Comparison of ENCODE assay signal across 9 mouse cellular contexts in genomic region chr2:23156608-23157081, GRCm38 (mm10). TPM values are rescaled to one million over a fixed set of nuclear protein-coding genes. Genes with fewer than 3 reads are reported as not detected.
DNase-seq lines count a peak whose midpoint lies in the region; ATAC-seq and TF ChIP-seq lines count a peak whose summit lies in the region.
"Had no signal": no experiment of that assay in that cellular context is flagged by ENCODE, and none has a peak within 500 bp of the region (broad histone marks: within the 10 kb centered on the region; RNA-seq: fewer than 3 reads in every experiment).

No protein-coding gene starts in this region.

- H3K27ac ChIP-seq in cerebellum, adult 2 months (ENCODE audit: insufficient read depth, low read length): peak overlapping the region; percentile 46
- peak overlapping the region; percentile 98 for H3K27ac ChIP-seq in thymus, adult 2 months (ENCODE audit: control insufficient read depth, insufficient read depth, low read length)
- peak overlapping the region; percentile 100 for H3K27ac ChIP-seq in liver, embryonic 15.5 days (replicated peaks)

- H3K36me3 ChIP-seq in thymus, adult 2 months (ENCODE audit: control insufficient read depth, insufficient read depth, low read length): no peaks in the 10 kb centered on the region
- H3K36me3 ChIP-seq in liver, embryonic 15.5 days (replicated peaks): peaks cover 8% of the 10 kb centered on the region; the same call in 1 of the 2 replicates

- no peak for TF ChIP-seq POLR2A in cerebellum, adult 2 months (IDR thresholded peaks at IDR 0.05; ENCODE audit: borderline replicate concordance, insufficient read depth, low read length)
- TF ChIP-seq POLR2A in thymus, adult 2 months (IDR thresholded peaks at IDR 0.05; ENCODE audit: control insufficient read depth, extremely low read depth, insufficient read depth, low read length, poor library complexity): no peak; the same call in 1 of the 2 replicates

- DNase-seq in cerebellum, adult 2 months: no peak
- no peak for DNase-seq in cerebellum, adult 11 months
- no peak for DNase-seq in thymus, adult 2 months
- DNase-seq in thymus, postnatal 25 days: no peak
- no peak for DNase-seq in retina, postnatal 1 day
- no peak for DNase-seq in cerebellum, postnatal 25 days
- no peak for DNase-seq in spleen, postnatal 36 days (ENCODE audit: low spot score in 2 of 2)

- peak overlapping the region; percentile 87 for H3K4me2 ChIP-seq in liver, embryonic 15.5 days

- ATAC-seq in liver, embryonic 15.5 days (ENCODE audit: insufficient read depth): no peak

- peak overlapping the region; percentile 74 for H3K9ac ChIP-seq in liver, embryonic 15.5 days

- H3K9me3 ChIP-seq in liver, embryonic 15.5 days (replicated peaks): no peaks in the 10 kb centered on the region

- no peak for TF ChIP-seq CTCF in cerebellum, adult 2 months (IDR thresholded peaks at IDR 0.05; ENCODE audit: borderline replicate concordance, insufficient read depth, low read depth, low read length)
- TF ChIP-seq CTCF in thymus, adult 2 months (IDR thresholded peaks at IDR 0.05; ENCODE audit: borderline replicate concordance, control insufficient read depth, extremely low read depth, insufficient read depth, low read length, poor library complexity): no peak

- H3K4me1 ChIP-seq in cerebellum, adult 2 months (ENCODE audit: control insufficient read depth, insufficient read depth, low read length): peaks cover 2% of the 10 kb centered on the region; the same call in 1 of the 2 replicates
- peaks cover 8% of the 10 kb centered on the region for H3K4me1 ChIP-seq in thymus, adult 2 months (replicated peaks; ENCODE audit: control insufficient read depth, insufficient read depth, low read length)
- H3K4me1 ChIP-seq in liver, embryonic 15.5 days (replicated peaks): peaks cover 30% of the 10 kb centered on the region

- no peaks in the 10 kb centered on the region for H3K27me3 ChIP-seq in cerebellum, adult 2 months (ENCODE audit: control insufficient read depth, insufficient read depth, low read length)
- no peaks in the 10 kb centered on the region for H3K27me3 ChIP-seq in thymus, adult 2 months (ENCODE audit: control insufficient read depth, insufficient read depth, low read length)
- H3K27me3 ChIP-seq in liver, embryonic 15.5 days: no peaks in the 10 kb centered on the region

- under 1% methylated on average over 17 of the region's 17 CpGs for WGBS in cerebellum, adult 2 months
- WGBS in thymus, adult 2 months: under 1% methylated on average over 17 of the region's 17 CpGs
- WGBS in liver, embryonic 15.5 days (ENCODE audit: insufficient replicate concordance): under 1% methylated on average over 17 of the region's 17 CpGs

- H3K4me3 ChIP-seq in cerebellum, adult 2 months (replicated peaks; ENCODE audit: insufficient read depth, low read depth, low read length): peak overlapping the region; percentile 94
- H3K4me3 ChIP-seq in thymus, adult 2 months (ENCODE audit: control insufficient read depth, insufficient read depth, low read length): peak overlapping the region; percentile 88
- H3K4me3 ChIP-seq in liver, embryonic 15.5 days (replicated peaks): peak overlapping the region; percentile 77

RNA-seq across cellular contexts. Expression of gene Yme1l1, which starts 0.5 kb away (rescaled TPM):
- polyA plus RNA-seq in cerebellum, adult 2 months (2012; rRNA removed): 30.5 and 31.2 TPM in 2 replicates
- 7.5 and 8.0 TPM in 2 replicates for polyA plus RNA-seq in thymus, adult 2 months (2012; rRNA removed)
- polyA plus RNA-seq in liver, embryonic 15.5 days (2015; fragmentation: Nextera tagmentation; extraction: Ambion mirVana): 27.3 and 31.2 TPM in 2 replicates

RNA-seq across cellular contexts. Expression of gene Mastl, which starts 0.8 kb away (rescaled TPM):
- polyA plus RNA-seq in cerebellum, adult 2 months (2012; rRNA removed): 0.43 and 0.46 TPM in 2 replicates
- 1.6 and 1.9 TPM in 2 replicates for polyA plus RNA-seq in thymus, adult 2 months (2012; rRNA removed)
- 5.7 and 6.2 TPM in 2 replicates for polyA plus RNA-seq in liver, embryonic 15.5 days (2015; fragmentation: Nextera tagmentation; extraction: Ambion mirVana)

RNA-seq across cellular contexts. Expression of gene 4931423N10Rik, which starts 50.6 kb away (rescaled TPM):
- 0.33 and 0.34 TPM in 2 replicates for polyA plus RNA-seq in cerebellum, adult 2 months (2012; rRNA removed)
- not detected in 2 replicates for polyA plus RNA-seq in thymus, adult 2 months (2012; rRNA removed)
- not detected in 2 replicates for polyA plus RNA-seq in liver, embryonic 15.5 days (2015; fragmentation: Nextera tagmentation; extraction: Ambion mirVana)
- polyA plus RNA-seq: gonadal fat pad, adult 2 months had no signal

Comparison
In these comparisons a context has a peak if more than half of its experiments do, and no peak if none do; other contexts are left out.
1. H3K27ac ChIP-seq: peak in every context shown above with its lines; median percentile 100 in liver, embryonic 15.5 days; 98 in thymus, adult 2 months; 46 in cerebellum, adult 2 months.